Mouse (Mus musculus) small intestine, adult 2 months (tissue): ENCODE data around the gene Ceacam1.

Experiments used
- CTCF ChIP-seq: fragments of 200-500 bp; IDR thresholded peaks from 2 replicates; pipeline ENCODE4 v1.5.1; 2012; ENCODE audit warnings: low read depth, mild to moderate bottlenecking, control low read depth, inconsistent platforms, low read length, moderate library complexity, mixed read lengths; ENCODE audit not compliant: insufficient replicate concordance, insufficient read length; ENCODE audit errors: extremely low read depth
- POLR2A ChIP-seq: fragments of 200-500 bp; IDR thresholded peaks from 2 replicates; pipeline ENCODE4 v1.6.1; 2012; ENCODE audit warnings: low read depth, mild to moderate bottlenecking, control low read depth, inconsistent platforms, low read length, moderate library complexity

- TF ChIP-seq CTCF (no peak), POLR2A (no peak)
Measured at GRCm38 (mm10) chr7:25465010-25465409, 12.4 kb downstream of the Ceacam1 start.
